Mouse (Mus musculus) left cerebral cortex, postnatal 25 days (tissue): ENCODE results near the gene Plcd4. TPM values are rescaled to one million over a fixed set of nuclear protein-coding genes. Genes with fewer than 3 reads are reported as not detected.

ENCODE experiments used
- DNase-seq, 2 experiments: peaks; one replicate each; pipeline ENCODE4 v3.0.0; 2022; ENCODE audit warnings: low spot score in 2 of 2, mixed read lengths in 1 of 2
- intact Hi-C: fragments of 180-260 bp; cut with DNase I; formaldehyde crosslinking; loops from one replicate; pipeline ENCODE4 v1.15.1; 2025
- microRNA-seq, 2 experiments: library from miRNA; unstranded; fragments of <30 nt; microRNA quantifications; one replicate each; pipeline ENCODE4 v1.2.0; 2022
- total RNA-seq, 2 experiments: library from RNA; stranded (reverse); gene quantifications; 2 replicates each; pipeline ENCODE4 v1.2.3; 2021

The Plcd4 gene
- total RNA-seq, 2 experiments from 2014 or later: 11.3 to 13.3 TPM

GRCm38 (mm10) chr1:74587233-74587772 lies 44.6 kb downstream of the Plcd4 start:
- DNase-seq: peak; percentile 85 to 94
- intact Hi-C loops: loop anchor here (5.0 kb wide), 1 partner anchor 80 kb away; the partner anchor contains the start of gene Cnot9

GRCm38 (mm10) chr1:74587773-74588445 lies 45.2 kb downstream of the Plcd4 start, which contains the start of the genes Zfp142 and Bcs1l:
TSS of gene Zfp142 (minus strand) at chr1:74588246.
TSS of gene Bcs1l (plus strand) at chr1:74588289.
- peak; percentile 98 to 100 for DNase-seq
- intact Hi-C loops: loop anchor here (5.0 kb wide), 1 partner anchor 81 kb away; the partner anchor contains the start of gene Cnot9

GRCm38 (mm10) chr1:74594434-74594833 lies 51.7 kb downstream of the Plcd4 start:
- DNase-seq: no peak
- intact Hi-C loops: no loop called here

- intact Hi-C loops: loop anchor here (10.0 kb wide), 1 partner anchor 64 kb away; the partner anchor contains the start of gene Ttll4
- no peak for DNase-seq
Measured at GRCm38 (mm10) chr1:74600501-74601266, 58.0 kb downstream of the Plcd4 start.

GRCm38 (mm10) chr1:74601267-74601962 lies 58.7 kb downstream of the Plcd4 start, which contains the start of the genes Rnf25 and Stk36:
TSS of gene Rnf25 (minus strand) at chr1:74601397.
TSS of gene Stk36 (plus strand) at chr1:74601445.
- peak; percentile 84 to 94 for DNase-seq
- intact Hi-C loops: loop anchor here (10.0 kb wide), 1 partner anchor 63 kb away; the partner anchor contains the start of gene Ttll4

Small RNA genes lying within 50 kb of the gene (microRNA-seq; reads per million reads assigned to microRNA genes)
- gene Gm25035: 0 reads per million in 2 experiments

Other genes starting within 250 kb of the Plcd4 start
- 10 to 100 TPM; 21.8 to 22.9 TPM for gene Tmbim1, start 237.3 kb upstream of the Plcd4 start, total RNA-seq
- gene Catip, start 180.8 kb upstream of the Plcd4 start, total RNA-seq: under 1 TPM; 0.55 to 0.80 TPM
- 1 to 10 TPM; 3.3 to 4.1 TPM for gene Slc11a1, start 167.7 kb upstream of the Plcd4 start, total RNA-seq
- gene Ctdsp1, start 151.4 kb upstream of the Plcd4 start, total RNA-seq: 10 to 100 TPM; 22.5 to 27.1 TPM
- gene Vil1, start 133.5 kb upstream of the Plcd4 start, total RNA-seq: under 1 TPM; 0.39 to 0.96 TPM
- gene Cnot9, start 36.8 kb upstream of the Plcd4 start, total RNA-seq: 10 to 100 TPM; 27.5 to 30.4 TPM
- 10 to 100 TPM; 23.2 to 27.0 TPM for gene Usp37, start 1.4 kb downstream of the Plcd4 start, total RNA-seq
- 10 to 100 TPM; 27.5 to 29.7 TPM for gene Zfp142, start 45.4 kb downstream of the Plcd4 start, total RNA-seq
- gene Bcs1l, start 45.4 kb downstream of the Plcd4 start, total RNA-seq: 10 to 100 TPM; 24.3 to 26.8 TPM
- gene Rnf25, start 58.5 kb downstream of the Plcd4 start, total RNA-seq: 10 to 100 TPM; 54.9 to 65.2 TPM
- gene Stk36, start 58.6 kb downstream of the Plcd4 start, total RNA-seq: 1 to 10 TPM; 3.8 to 4.3 TPM
- 10 to 100 TPM; 20.2 to 20.5 TPM for gene Ttll4, start 118.9 kb downstream of the Plcd4 start, total RNA-seq
- 1 to 10 TPM; 2.6 to 2.9 TPM for gene Cyp27a1, start 170.7 kb downstream of the Plcd4 start, total RNA-seq
- gene Prkag3, start 206.3 kb downstream of the Plcd4 start, total RNA-seq: not detected
- 1 to 10 TPM; 2.2 to 3.5 TPM for gene Wnt6, start 229.0 kb downstream of the Plcd4 start, total RNA-seq
- gene Wnt10a, start 248.6 kb downstream of the Plcd4 start, total RNA-seq: 1 to 10 TPM; 6.6 to 9.4 TPM